Mouse (Mus musculus) adrenal gland, adult 8-10 months (tissue): ENCODE data around the gene Mtor. TPM values are rescaled to one million over a fixed set of nuclear protein-coding genes. Genes with fewer than 3 reads are reported as not detected.

Experiments used
- DNase-seq: peaks from one replicate; pipeline ENCODE4 v3.0.0; 2022
- total RNA-seq, 4 experiments: library from RNA; stranded (reverse); gene quantifications; 2 replicates each; pipeline ENCODE4 v1.2.4; 2022

Mtor gene
- total RNA-seq, 4 experiments from 2014 or later: 74.2 to 82.1 (median 79.3) TPM

DNA sequence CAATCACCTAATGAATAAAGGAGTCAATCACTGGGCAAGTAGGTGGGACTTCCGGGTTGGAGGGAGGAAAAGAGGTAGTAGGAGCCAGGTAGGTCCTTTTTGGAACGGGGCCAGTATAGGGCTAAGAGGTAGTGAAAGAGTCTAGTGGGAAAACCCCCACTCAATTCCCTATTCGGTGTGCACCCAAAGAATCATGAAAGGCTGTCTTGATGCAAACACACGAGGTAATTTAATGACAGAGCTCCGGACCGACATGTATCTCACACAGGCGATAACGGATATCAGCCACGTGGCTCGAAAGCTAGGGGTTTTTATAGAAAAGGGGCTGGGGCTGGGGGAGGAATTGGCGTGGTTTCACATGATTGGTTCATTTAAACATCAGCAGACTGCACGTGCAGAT lies 150.4 kb downstream of the Mtor start:
- DNase-seq: no peak

DNA sequence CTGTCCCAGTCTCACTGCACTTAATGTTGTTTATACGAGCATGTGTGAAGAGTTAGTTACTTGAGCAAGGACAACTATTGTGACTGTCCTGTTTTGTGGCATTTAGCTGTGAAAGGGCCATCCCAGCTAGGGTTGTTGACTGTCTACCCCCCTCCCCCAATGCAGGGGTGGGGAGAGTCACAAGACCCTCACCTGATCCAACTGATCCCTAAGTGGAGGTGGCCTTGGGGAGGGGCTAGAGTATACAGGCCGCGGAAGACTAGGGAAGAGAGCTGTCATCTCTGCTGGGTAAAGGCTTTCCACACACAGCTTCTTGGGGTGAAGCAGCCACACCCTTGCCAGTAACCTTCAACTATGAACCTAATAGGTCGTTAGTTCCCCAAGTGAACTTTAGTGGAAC lies 151.9 kb downstream of the Mtor start:
- no peak for DNase-seq

DNA sequence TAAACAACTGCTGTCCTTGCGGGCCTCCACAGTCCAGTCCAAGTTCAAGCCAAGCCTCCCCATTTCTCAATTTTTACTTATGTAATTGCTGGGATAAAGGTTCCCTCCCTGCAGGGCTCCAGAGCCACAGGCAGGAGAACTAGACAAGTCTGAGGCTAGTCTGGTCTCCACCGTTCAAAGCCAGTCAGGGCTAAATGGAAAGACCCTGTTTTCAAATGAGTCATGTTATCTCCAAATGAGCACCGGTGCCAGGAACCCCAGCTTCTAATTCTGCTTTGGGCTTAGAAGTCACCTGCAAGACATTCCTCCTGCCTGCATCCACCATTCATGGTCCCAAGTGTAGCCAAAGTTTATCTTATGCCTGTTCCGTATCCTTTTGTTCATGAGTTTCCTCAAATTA lies 153.5 kb downstream of the Mtor start:
- no peak for DNase-seq

DNA sequence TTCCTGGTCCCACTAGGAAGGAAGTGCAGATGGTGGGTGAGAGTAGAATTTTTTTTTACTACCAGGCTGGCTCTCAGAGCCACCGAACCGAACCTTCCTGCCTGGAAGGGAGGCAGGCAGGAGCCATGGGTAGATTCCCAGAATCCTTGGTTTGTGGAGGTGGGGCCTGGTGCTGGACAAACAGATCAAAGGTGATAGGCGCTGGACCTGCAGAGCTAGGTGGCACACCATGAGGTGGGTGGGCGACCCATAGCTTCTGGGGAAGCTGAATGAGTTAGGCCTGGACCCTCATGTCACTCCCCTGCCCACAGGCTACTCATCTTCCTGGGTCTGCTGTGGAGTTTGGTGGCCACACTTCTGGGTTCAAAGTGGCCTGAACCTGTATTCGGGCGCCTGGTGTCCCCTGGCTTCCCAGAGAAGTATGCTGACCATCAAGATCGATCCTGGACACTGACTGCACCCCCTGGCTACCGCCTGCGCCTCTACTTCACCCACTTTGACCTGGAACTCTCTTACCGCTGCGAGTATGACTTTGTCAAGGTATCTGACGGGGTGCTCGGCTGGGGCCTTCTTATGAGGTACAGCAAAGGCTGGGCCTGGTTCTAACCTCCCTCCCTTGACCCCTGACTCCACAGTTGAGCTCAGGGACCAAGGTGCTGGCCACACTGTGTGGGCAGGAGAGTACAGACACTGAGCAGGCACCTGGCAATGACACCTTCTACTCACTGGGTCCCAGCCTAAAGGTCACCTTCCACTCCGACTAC lies 154.1 kb downstream of the Mtor start, which contains the start of gene Masp2:
TSS of gene Masp2 (plus strand) at position 198 of the 764 bp plus-strand sequence.
- no peak for DNase-seq

DNA sequence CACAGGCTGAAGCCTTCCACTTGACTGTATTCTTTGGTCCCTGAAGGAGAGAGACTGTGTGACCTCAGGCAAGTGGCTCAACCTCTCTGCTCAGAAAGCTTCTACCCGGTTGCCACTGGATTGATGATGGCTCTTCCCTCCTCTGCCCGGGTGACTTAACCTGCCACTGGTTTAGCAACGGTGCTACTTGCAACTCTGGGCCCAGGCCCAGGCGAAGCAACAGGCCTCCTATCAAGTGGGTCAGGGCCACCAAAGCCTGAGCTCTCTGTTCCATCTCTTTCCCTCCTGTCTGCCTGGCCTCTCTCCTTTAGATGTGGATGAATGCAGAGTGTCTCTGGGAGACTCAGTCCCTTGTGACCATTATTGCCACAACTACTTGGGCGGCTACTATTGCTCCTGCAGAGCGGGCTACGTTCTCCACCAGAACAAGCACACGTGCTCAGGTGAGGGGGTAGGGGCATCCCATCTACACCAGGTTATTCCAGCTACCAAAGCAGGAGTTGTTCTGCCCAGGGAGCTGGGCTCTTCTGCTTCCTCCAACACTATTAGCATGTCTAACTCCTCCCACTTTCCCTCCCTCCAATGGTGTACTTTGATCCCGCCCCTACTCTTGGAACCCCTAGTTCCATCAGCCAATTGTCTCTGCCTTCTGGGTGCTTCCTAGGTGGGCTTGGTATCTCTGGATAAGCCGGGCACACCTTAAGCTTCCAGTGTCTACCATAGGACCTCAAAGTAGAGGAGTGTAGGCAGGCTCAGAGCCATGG lies 155.1 kb downstream of the Mtor start:
- no peak for DNase-seq

DNA sequence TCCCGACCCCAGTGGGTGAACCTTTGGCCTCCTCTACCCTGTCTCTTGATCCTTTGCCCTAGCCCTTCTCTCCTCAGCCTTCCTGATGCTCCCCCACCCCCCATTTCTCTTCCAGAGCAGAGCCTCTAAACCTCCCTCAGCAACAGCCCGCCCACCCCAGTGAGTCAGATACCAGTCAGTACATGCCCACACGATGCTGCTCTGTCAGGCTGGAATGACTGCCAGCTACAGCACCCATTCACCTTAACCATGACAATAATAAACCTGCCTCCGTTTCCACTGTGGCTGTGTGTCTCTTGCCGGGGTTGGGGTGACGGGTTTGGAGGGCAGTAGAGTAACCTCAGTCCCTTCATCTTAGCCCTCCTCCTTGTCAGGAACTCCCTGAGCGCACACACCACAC lies 155.7 kb downstream of the Mtor start:
- no peak for DNase-seq

DNA sequence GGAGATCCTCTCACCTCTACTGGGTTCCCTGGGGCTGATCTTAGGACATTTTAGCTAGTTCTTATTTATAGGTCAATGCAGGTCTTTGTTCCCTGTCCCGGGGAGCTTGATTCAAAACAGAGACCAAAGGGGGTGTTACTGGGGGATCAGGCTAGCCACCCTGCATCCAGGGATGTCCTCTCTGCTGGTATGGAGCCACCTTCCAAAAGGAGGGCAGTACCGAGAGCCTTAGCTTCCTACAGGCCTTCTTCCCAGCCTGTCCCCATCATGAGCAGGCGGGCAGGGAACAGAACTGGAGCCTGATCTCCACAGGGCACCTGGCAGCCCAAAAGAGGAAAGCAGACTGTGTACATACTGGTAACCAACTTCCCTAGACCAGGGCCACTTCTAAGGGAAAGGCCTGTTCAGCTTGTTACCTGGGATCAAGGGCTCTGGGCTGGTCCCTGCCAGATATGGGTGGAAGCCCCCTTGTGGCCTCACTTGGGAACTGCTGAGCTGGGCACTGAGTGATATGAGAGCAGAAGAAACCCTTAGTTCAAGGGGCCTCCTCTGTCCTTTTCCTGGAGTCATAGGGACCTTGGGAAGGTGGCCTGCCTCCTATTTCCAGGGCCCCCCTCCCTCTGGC lies 156.2 kb downstream of the Mtor start:
- DNase-seq: no peak

Other genes starting within 250 kb of the Mtor start
- under 1 TPM; 0.42 to 0.68 (median 0.66) TPM for gene Disp3, start 160.6 kb upstream of the Mtor start, total RNA-seq
- 10 to 100 TPM; 17.1 to 20.4 (median 17.8) TPM for gene Ubiad1, start 3.8 kb upstream of the Mtor start, total RNA-seq
- gene Angptl7, start 51.8 kb downstream of the Mtor start, total RNA-seq: 1 to 10 TPM in 3 of 4 experiments, under 1 TPM in 1; 0.87 to 2.9 (median 1.4) TPM
- gene Exosc10, start 109.8 kb downstream of the Mtor start, total RNA-seq: 10 to 100 TPM; 42.4 to 58.8 (median 51.5) TPM
- 10 to 100 TPM; 67.4 to 91.6 (median 76.2) TPM for gene Srm, start 142.9 kb downstream of the Mtor start, total RNA-seq
- 1 to 10 TPM; 1.5 to 2.6 (median 1.6) TPM for gene Masp2, start 153.9 kb downstream of the Mtor start, total RNA-seq
- 100 to 1,000 TPM; 216 to 285 (median 243) TPM for gene Tardbp, start 178.4 kb downstream of the Mtor start, total RNA-seq
- gene Gm572, start 194.7 kb downstream of the Mtor start, total RNA-seq: not detected